Mouse (Mus musculus) olfactory bulb, adult 2 months (tissue): ENCODE results near the gene Mtmr10.

Experiments
- CTCF ChIP-seq: fragments of 200-500 bp; IDR thresholded peaks from 2 replicates; pipeline ENCODE4 v1.5.1; 2012; ENCODE audit warnings: low read depth, mild to moderate bottlenecking, low read length, moderate library complexity; ENCODE audit not compliant: insufficient read depth
- POLR2A ChIP-seq: fragments of 200-500 bp; IDR thresholded peaks from 2 replicates; pipeline ENCODE4 v1.6.1; 2012; ENCODE audit warnings: mild to moderate bottlenecking, low read depth, low read length, moderate library complexity; ENCODE audit not compliant: insufficient read depth

DNA sequence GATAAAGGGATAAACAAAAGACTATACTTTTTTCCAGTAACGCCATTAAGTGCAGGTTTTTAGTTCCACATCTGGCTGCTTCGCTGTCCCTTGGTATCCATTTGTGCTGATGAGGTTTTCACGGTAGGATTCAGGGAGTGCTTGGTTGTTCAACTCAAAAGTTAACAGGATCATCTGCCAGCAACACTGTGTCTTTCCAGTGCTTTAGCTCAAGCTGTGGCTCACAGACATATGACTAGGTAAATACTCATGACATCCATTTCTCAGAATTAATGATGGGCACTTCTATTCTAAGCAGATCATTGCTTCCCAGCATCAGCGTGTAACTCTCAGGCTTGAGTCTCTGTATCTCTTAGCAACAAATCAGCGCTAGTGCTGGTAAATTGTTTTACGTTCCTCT, 43.1 kb upstream of the Mtmr10 start:
- no peak for TF ChIP-seq POLR2A
- TF ChIP-seq CTCF = no peak
